Mouse (Mus musculus): ENCODE results near the gene Ptgfrn. TPM values are rescaled to one million over a fixed set of nuclear protein-coding genes. Genes with fewer than 3 reads are reported as not detected.

Gene Ptgfrn
- polyA plus RNA-seq (2015; fragmentation: Nextera tagmentation; extraction: Ambion mirVana): 0.17 and 0.24 TPM in 2 replicates

DNA sequence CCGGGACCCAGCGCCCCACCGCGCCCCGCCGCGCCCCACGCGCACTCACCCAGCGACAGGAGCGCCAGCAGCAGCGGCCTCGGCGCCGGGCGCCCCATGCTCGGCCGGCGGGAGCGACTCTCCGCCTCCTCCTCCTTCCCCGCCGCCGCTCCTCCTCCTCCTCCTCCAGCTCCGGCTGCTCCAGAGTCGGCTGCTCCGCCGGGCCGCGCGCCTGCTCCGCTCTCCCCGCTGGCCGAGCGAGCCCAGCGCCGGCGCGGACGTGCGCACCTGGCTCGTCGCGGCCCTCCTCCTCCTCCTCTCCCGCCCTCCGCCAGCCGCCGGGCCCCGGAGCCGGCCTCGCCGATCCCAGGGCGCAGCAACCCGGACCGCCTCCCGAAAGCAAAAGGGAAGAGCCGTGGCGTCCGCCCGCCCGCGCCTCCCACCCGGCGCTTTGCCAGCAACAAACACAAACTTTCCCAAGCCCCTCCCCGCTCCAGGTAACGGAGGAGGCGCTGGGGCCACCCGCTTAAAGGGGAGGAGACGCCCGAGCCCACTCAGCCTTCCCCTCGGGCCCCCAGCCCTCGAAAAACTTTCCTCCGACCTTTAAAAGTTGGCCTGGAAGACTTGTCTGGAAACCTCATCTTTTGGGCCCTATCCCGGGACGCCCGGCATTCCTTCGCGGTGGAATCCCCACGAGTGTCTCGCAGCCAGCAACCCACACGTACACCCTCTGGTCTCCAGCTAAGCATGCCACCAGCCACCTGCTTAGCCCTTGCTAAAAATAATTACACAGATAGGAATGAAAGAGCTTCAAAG, at the start of gene Ptgfrn:
Gene Ptgfrn (minus strand): TSS at position 236 of the 795 bp plus-strand sequence.
- Histone ChIP-seq H3K4me3 (replicated peaks) (peak within 1 kb of the TSS; percentile 56), H3K9me3 (replicated peaks) (no peaks in the 10 kb centered on the region), H3K27me3 (peaks cover 67% of the 10 kb centered on the region), H3K27ac (replicated peaks) (no peak within 1 kb of the TSS), H3K36me3 (replicated peaks) (no peaks in the 10 kb centered on the region), H3K4me2 (peak within 1 kb of the TSS; percentile 66), H3K4me1 (replicated peaks) (no peaks in the 10 kb centered on the region; the same call in 1 of the 2 replicates), H3K9ac (no peak within 1 kb of the TSS)
- WGBS (ENCODE audit: insufficient replicate concordance): 2% methylated on average over 75 of the region's 81 CpGs
- peak; percentile 60 for ATAC-seq (ENCODE audit: insufficient read depth)

DNA sequence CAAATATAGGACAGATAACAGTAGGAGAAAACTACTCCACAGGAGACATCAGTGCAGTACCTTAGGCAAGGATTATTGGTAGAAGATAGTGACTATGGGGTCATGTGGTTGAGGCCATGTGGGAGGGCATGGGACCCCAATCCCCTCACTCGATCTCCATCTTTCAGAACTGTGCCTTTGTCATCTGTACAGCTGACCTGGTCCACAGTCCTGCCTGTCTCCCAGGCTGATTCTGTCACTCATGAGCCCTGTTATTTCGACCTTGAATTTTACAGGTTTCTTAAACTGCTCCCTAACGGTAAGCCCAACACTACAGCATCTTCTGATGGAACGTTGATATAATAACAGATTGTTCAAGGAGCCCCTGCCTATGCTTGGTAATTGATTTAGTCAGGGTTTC, 49.6 kb upstream of the Ptgfrn start:
- 61% methylated on average over 4 of the region's 4 CpGs for WGBS (ENCODE audit: insufficient replicate concordance)
- Histone ChIP-seq H3K9me3 (replicated peaks) (no peaks in the 10 kb centered on the region), H3K36me3 (replicated peaks) (no peaks in the 10 kb centered on the region), H3K27ac (replicated peaks) (no peak overlapping the region), H3K9ac (no peak overlapping the region), H3K4me1 (replicated peaks) (no peaks in the 10 kb centered on the region), H3K4me3 (replicated peaks) (no peak overlapping the region), H3K4me2 (no peak overlapping the region), H3K27me3 (peaks cover 13% of the 10 kb centered on the region; the same call in 1 of the 2 replicates)
- no peak for ATAC-seq (ENCODE audit: insufficient read depth)

DNA sequence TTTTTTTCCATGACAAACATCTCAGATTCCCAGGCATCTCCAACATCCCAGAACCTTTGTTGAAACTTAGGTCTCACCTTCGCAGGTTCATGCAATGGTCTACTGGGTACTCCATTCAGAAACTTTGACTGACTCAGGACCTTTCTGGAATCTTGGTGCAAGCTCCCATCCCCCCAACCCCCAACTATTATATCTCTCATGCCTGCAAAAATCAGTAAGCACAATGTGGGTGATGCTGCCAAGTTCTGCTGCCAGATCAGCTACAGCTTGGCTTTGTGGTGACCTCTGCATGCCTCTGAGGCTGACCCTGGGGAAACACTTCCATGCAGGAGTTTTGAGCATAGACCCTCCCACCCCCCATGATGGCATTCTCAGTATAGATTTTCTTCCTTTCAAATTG, 44.0 kb upstream of the Ptgfrn start:
- no peaks in the 10 kb centered on the region for H3K9me3 ChIP-seq (replicated peaks)
- H3K27ac ChIP-seq (replicated peaks): no peak overlapping the region
- H3K4me2 ChIP-seq: no peak overlapping the region
- H3K4me3 ChIP-seq (replicated peaks): no peak overlapping the region
- H3K36me3 ChIP-seq (replicated peaks): no peaks in the 10 kb centered on the region
- no peak for ATAC-seq (ENCODE audit: insufficient read depth)
- 68% methylated on average over 1 of the region's 1 CpGs for WGBS (ENCODE audit: insufficient replicate concordance)
- no peak overlapping the region for H3K9ac ChIP-seq
- no peaks in the 10 kb centered on the region for H3K4me1 ChIP-seq (replicated peaks)
- H3K27me3 ChIP-seq: no peaks in the 10 kb centered on the region

GRCm38 (mm10) chr3:101153341-101153740, 43.3 kb upstream of the Ptgfrn start:
- no peak overlapping the region for H3K9ac ChIP-seq
- no peak overlapping the region for H3K4me2 ChIP-seq
- H3K4me3 ChIP-seq (replicated peaks): no peak overlapping the region
- no peak for ATAC-seq (ENCODE audit: insufficient read depth)
- WGBS (ENCODE audit: insufficient replicate concordance): 53% methylated on average over 3 of the region's 3 CpGs
- no peaks in the 10 kb centered on the region for H3K9me3 ChIP-seq (replicated peaks)
- H3K27me3 ChIP-seq: no peaks in the 10 kb centered on the region
- no peak overlapping the region for H3K27ac ChIP-seq (replicated peaks)
- H3K36me3 ChIP-seq (replicated peaks): no peaks in the 10 kb centered on the region
- no peaks in the 10 kb centered on the region for H3K4me1 ChIP-seq (replicated peaks)

GRCm38 (mm10) chr3:101146126-101146772, 36.2 kb upstream of the Ptgfrn start:
- Histone ChIP-seq H3K36me3 (replicated peaks) (no peaks in the 10 kb centered on the region), H3K27me3 (no peaks in the 10 kb centered on the region), H3K4me1 (replicated peaks) (no peaks in the 10 kb centered on the region), H3K4me3 (replicated peaks) (no peak overlapping the region), H3K4me2 (no peak overlapping the region), H3K27ac (replicated peaks) (no peak overlapping the region), H3K9me3 (replicated peaks) (no peaks in the 10 kb centered on the region), H3K9ac (no peak overlapping the region)
- no peak for ATAC-seq (ENCODE audit: insufficient read depth)
- 56% methylated on average over 7 of the region's 7 CpGs for WGBS (ENCODE audit: insufficient replicate concordance)

DNA sequence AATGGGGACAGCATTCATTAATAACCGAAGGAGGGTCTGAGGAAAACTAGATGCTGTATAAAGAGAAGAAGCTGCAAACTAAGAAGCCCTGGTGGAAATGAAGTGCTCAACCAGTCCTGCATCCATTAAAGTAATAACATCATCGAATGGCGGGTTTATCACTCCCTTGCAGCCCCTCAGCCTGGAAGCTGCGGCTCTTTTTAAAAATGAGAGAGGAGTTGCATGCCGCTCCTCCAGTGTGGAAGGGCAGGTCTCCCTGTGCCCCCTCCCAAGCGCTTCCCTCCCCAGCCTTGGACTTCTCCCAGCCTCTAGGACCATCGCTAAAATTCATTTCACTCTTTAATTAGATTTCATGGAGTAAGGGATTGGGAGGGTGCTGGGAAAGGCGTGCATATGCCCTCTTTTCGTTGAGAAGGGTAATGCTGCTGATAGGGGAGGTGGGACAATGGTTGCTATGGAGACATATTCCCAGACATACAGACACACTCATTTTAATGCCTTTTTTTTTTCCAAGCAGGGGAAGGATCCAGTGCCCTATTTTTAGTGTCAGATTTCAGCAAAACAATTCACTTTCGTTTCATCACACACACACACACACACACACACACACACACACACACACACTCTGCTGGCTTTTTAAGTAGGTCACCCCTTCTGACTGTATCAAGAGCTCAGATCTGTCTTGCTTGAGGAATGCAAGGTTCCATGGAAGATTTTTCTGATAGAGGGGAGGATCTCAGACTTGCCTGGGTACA, 35.4 kb upstream of the Ptgfrn start:
- no peak for ATAC-seq (ENCODE audit: insufficient read depth)
- WGBS (ENCODE audit: insufficient replicate concordance): 37% methylated on average over 10 of the region's 10 CpGs
- H3K27me3 ChIP-seq: no peaks in the 10 kb centered on the region
- H3K4me3 ChIP-seq (replicated peaks): no peak overlapping the region
- H3K9ac ChIP-seq: no peak overlapping the region
- no peaks in the 10 kb centered on the region for H3K4me1 ChIP-seq (replicated peaks)
- no peak overlapping the region for H3K4me2 ChIP-seq
- no peaks in the 10 kb centered on the region for H3K36me3 ChIP-seq (replicated peaks)
- H3K9me3 ChIP-seq (replicated peaks): no peaks in the 10 kb centered on the region
- no peak overlapping the region for H3K27ac ChIP-seq (replicated peaks)

GRCm38 (mm10) chr3:101144366-101144948, 34.4 kb upstream of the Ptgfrn start:
- H3K36me3 ChIP-seq (replicated peaks): no peaks in the 10 kb centered on the region
- H3K4me1 ChIP-seq (replicated peaks): no peaks in the 10 kb centered on the region
- ATAC-seq (ENCODE audit: insufficient read depth): no peak
- H3K27ac ChIP-seq (replicated peaks): no peak overlapping the region
- H3K4me3 ChIP-seq (replicated peaks): no peak overlapping the region
- no peaks in the 10 kb centered on the region for H3K9me3 ChIP-seq (replicated peaks)
- H3K4me2 ChIP-seq: no peak overlapping the region
- 51% methylated on average over 6 of the region's 6 CpGs for WGBS (ENCODE audit: insufficient replicate concordance)
- H3K27me3 ChIP-seq: no peaks in the 10 kb centered on the region
- no peak overlapping the region for H3K9ac ChIP-seq

- Histone ChIP-seq H3K4me1 (replicated peaks) (no peaks in the 10 kb centered on the region), H3K4me2 (no peak overlapping the region), H3K27ac (replicated peaks) (no peak overlapping the region), H3K9me3 (replicated peaks) (no peaks in the 10 kb centered on the region), H3K27me3 (no peaks in the 10 kb centered on the region), H3K4me3 (replicated peaks) (no peak overlapping the region), H3K9ac (no peak overlapping the region), H3K36me3 (replicated peaks) (no peaks in the 10 kb centered on the region)
- ATAC-seq (ENCODE audit: insufficient read depth): no peak
- 60% methylated on average over 7 of the region's 7 CpGs for WGBS (ENCODE audit: insufficient replicate concordance)
Observed at GRCm38 (mm10) chr3:101143465-101143864, 33.4 kb upstream of the Ptgfrn start.

- Histone ChIP-seq H3K4me1 (replicated peaks) (no peaks in the 10 kb centered on the region), H3K9ac (no peak overlapping the region), H3K4me3 (replicated peaks) (no peak overlapping the region), H3K27me3 (no peaks in the 10 kb centered on the region), H3K27ac (replicated peaks) (no peak overlapping the region), H3K36me3 (replicated peaks) (no peaks in the 10 kb centered on the region), H3K9me3 (replicated peaks) (no peaks in the 10 kb centered on the region), H3K4me2 (no peak overlapping the region)
- no peak for ATAC-seq (ENCODE audit: insufficient read depth)
- WGBS (ENCODE audit: insufficient replicate concordance): 56% methylated on average over 8 of the region's 8 CpGs
Observed at GRCm38 (mm10) chr3:101141864-101142263, 31.8 kb upstream of the Ptgfrn start.

- H3K36me3 ChIP-seq (replicated peaks): no peaks in the 10 kb centered on the region
- H3K4me1 ChIP-seq (replicated peaks): no peaks in the 10 kb centered on the region
- ATAC-seq (ENCODE audit: insufficient read depth): no peak
- H3K27ac ChIP-seq (replicated peaks): no peak overlapping the region
- H3K9me3 ChIP-seq (replicated peaks): no peaks in the 10 kb centered on the region
- WGBS (ENCODE audit: insufficient replicate concordance): 70% methylated on average over 7 of the region's 7 CpGs
- no peaks in the 10 kb centered on the region for H3K27me3 ChIP-seq
- H3K4me3 ChIP-seq (replicated peaks): no peak overlapping the region
- H3K9ac ChIP-seq: no peak overlapping the region
- no peak overlapping the region for H3K4me2 ChIP-seq
Observed at GRCm38 (mm10) chr3:101139958-101140357, 29.9 kb upstream of the Ptgfrn start.

DNA sequence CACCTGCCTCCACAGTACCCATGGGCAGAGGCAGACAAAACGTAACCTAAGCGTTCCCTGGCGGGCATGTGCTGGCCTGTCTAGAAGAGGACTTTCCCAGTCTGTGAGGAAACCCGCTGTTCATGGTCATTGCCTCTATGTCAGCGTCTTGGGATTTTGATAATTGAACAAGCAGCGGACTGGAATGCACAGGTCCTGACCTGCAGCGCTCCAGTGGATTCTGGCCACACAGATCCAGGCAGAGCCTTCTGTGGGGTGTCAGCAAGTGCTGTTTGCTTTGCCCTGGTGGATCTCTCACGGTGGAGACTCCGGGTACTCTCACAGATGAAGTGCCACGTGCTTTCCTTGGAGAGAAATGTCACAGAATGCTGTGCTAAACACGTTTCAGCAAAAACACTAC, 26.4 kb upstream of the Ptgfrn start:
- H3K4me1 ChIP-seq (replicated peaks): no peaks in the 10 kb centered on the region
- H3K27ac ChIP-seq (replicated peaks): no peak overlapping the region
- ATAC-seq (ENCODE audit: insufficient read depth): no peak
- no peak overlapping the region for H3K9ac ChIP-seq
- H3K4me2 ChIP-seq: no peak overlapping the region
- no peaks in the 10 kb centered on the region for H3K36me3 ChIP-seq (replicated peaks)
- WGBS (ENCODE audit: insufficient replicate concordance): 56% methylated on average over 11 of the region's 11 CpGs
- no peak overlapping the region for H3K4me3 ChIP-seq (replicated peaks)
- 0 out of 2 replicates have a peak, but pooled peaks cover 4% of the 10 kb centered on the region for H3K27me3 ChIP-seq
- H3K9me3 ChIP-seq (replicated peaks): no peaks in the 10 kb centered on the region
